Mouse (Mus musculus): ENCODE measurements around the gene Hcn4.

Hcn4 gene

GRCm38 (mm10) chr9:58849576-58850315 is 26.5 kb downstream of the Hcn4 start:
- DNase-seq (ENCODE audit: low read depth, low spot score): no peak

GRCm38 (mm10) chr9:58854931-58855330 is 31.7 kb downstream of the Hcn4 start:
- DNase-seq (ENCODE audit: low read depth, low spot score): no peak

GRCm38 (mm10) chr9:58859080-58859635 is 35.9 kb downstream of the Hcn4 start:
- DNase-seq (ENCODE audit: low read depth, low spot score): no peak

GRCm38 (mm10) chr9:58863826-58864225 is 40.6 kb downstream of the Hcn4 start:
- DNase-seq (ENCODE audit: low read depth, low spot score): no peak

GRCm38 (mm10) chr9:58871141-58871540 is 47.9 kb downstream of the Hcn4 start:
- no peak for DNase-seq (ENCODE audit: low read depth, low spot score)

GRCm38 (mm10) chr9:58873541-58874324 is 50.5 kb downstream of the Hcn4 start:
- peak; percentile 65 for DNase-seq (ENCODE audit: low read depth, low spot score)

GRCm38 (mm10) chr9:58874354-58874753 is 51.1 kb downstream of the Hcn4 start:
- no peak for DNase-seq (ENCODE audit: low read depth, low spot score)

- no peak for DNase-seq (ENCODE audit: low read depth, low spot score)
These were observed 52.2 kb downstream of the Hcn4 start for GRCm38 (mm10) chr9:58875439-58875838.

- no peak for DNase-seq (ENCODE audit: low read depth, low spot score)
These were observed 53.9 kb downstream of the Hcn4 start for GRCm38 (mm10) chr9:58876946-58877625.

GRCm38 (mm10) chr9:58879836-58880235 is 56.6 kb downstream of the Hcn4 start:
- no peak for DNase-seq (ENCODE audit: low read depth, low spot score)

GRCm38 (mm10) chr9:58882686-58883085 is 59.5 kb downstream of the Hcn4 start:
- DNase-seq (ENCODE audit: low read depth, low spot score): no peak

- no peak for DNase-seq (ENCODE audit: low read depth, low spot score)
These were observed 66.7 kb downstream of the Hcn4 start for GRCm38 (mm10) chr9:58889782-58890448.

- DNase-seq (ENCODE audit: low read depth, low spot score): no peak
These were observed 67.7 kb downstream of the Hcn4 start for GRCm38 (mm10) chr9:58890893-58891292.

GRCm38 (mm10) chr9:58891840-58892640 is 68.8 kb downstream of the Hcn4 start:
- DNase-seq (ENCODE audit: low read depth, low spot score): no peak

GRCm38 (mm10) chr9:58899602-58900001 is 76.4 kb downstream of the Hcn4 start:
- DNase-seq (ENCODE audit: low read depth, low spot score): no peak

GRCm38 (mm10) chr9:58902869-58903585 is 79.8 kb downstream of the Hcn4 start:
- DNase-seq (ENCODE audit: low read depth, low spot score): peak; percentile 60

All from retina, postnatal 7 days (tissue).